Mouse (Mus musculus) CH12.LX (cell line): ENCODE measurements around the gene Zscan20. TPM values are rescaled to one million over a fixed set of nuclear protein-coding genes. Genes with fewer than 3 reads are reported as not detected.
A peak's percentile ranks its signal among the peaks of the same experiment; 100 is the strongest.

Source experiments
- DNase-seq: peaks from one replicate; pipeline ENCODE4 v3.0.0-alpha.2; 2013; ENCODE audit errors: extremely low read depth
- H3K27ac ChIP-seq: 2 replicates; pipeline ENCODE4 v1.5.1; 2012; ENCODE audit warnings: low read depth, mild to moderate bottlenecking, control low read depth, moderate library complexity; ENCODE audit not compliant: insufficient read depth
- H3K27me3 ChIP-seq: replicated peaks from 2 replicates; pipeline ENCODE3; 2012; ENCODE audit warnings: inconsistent platforms
- H3K36me3 ChIP-seq, 2 experiments: replicated peaks in 1 of 2; 2 replicates each; pipeline versions ENCODE3 to v1.6.1; 2012; ENCODE audit warnings: inconsistent platforms in 1 of 2, low read length in 1 of 2, mild to moderate bottlenecking in 1 of 2, mixed read lengths in 1 of 2, moderate library complexity in 1 of 2; ENCODE audit not compliant: control insufficient read depth in 1 of 2, insufficient read depth in 1 of 2
- H3K4me1 ChIP-seq, 2 experiments: 2 replicates each; pipeline ENCODE4 v1.6.1; 2012; ENCODE audit warnings: inconsistent platforms in 1 of 2, moderate library complexity in 1 of 2; ENCODE audit not compliant: insufficient read depth in 2 of 2, control insufficient read depth in 1 of 2
- H3K4me2 ChIP-seq: 2 replicates; pipeline ENCODE4 v1.6.1; 2012; ENCODE audit warnings: low read depth, mild to moderate bottlenecking, control low read depth; ENCODE audit not compliant: poor library complexity, insufficient read depth, severe bottlenecking
- H3K4me3 ChIP-seq, 3 experiments: fragments of 150-350 bp in 1 of 3; sonication (generic) in 1 of 3; replicated peaks in 1 of 3; 2 replicates each; pipeline versions ENCODE3 to v1.5.1; 2011 to 2012; ENCODE audit warnings: low read depth in 2 of 3, low read length in 2 of 3, mild to moderate bottlenecking in 2 of 3, moderate library complexity in 2 of 3, control low read depth in 1 of 3, improper control_type of control experiment in 1 of 3, inconsistent platforms in 1 of 3, mixed read lengths in 1 of 3; ENCODE audit not compliant: poor library complexity in 1 of 3
- H3K79me2 ChIP-seq: replicated peaks from 2 replicates; pipeline ENCODE4 v1.6.1; 2012; ENCODE audit warnings: mild to moderate bottlenecking, moderate library complexity; ENCODE audit not compliant: control insufficient read depth, poor library complexity, insufficient read depth, severe bottlenecking; ENCODE audit errors: extremely low read depth
- H3K9ac ChIP-seq: 2 replicates; pipeline ENCODE4 v1.6.1; 2012; ENCODE audit warnings: low read depth, mild to moderate bottlenecking, control low read depth, moderate library complexity; ENCODE audit not compliant: insufficient read depth
- H3K9me3 ChIP-seq: replicated peaks from 2 replicates; pipeline ENCODE3; 2012; ENCODE audit warnings: low read length, inconsistent platforms, mixed read lengths
- CHD2 ChIP-seq: IDR thresholded peaks from 2 replicates; pipeline ENCODE4 v1.6.1; 2011; ENCODE audit warnings: low read length, improper control_type of control experiment
- CTCF ChIP-seq, 2 experiments: IDR thresholded peaks in 1 of 2; conservative IDR thresholded peaks in 1 of 2; 2 replicates each; pipeline ENCODE4 v1.5.1; 2011 to 2012; ENCODE audit warnings: low read depth in 2 of 2, low read length in 2 of 2, improper control_type of control experiment in 1 of 2, inconsistent platforms in 1 of 2, mild to moderate bottlenecking in 1 of 2, moderate library complexity in 1 of 2
- ETS1 ChIP-seq: conservative IDR thresholded peaks from 2 replicates; pipeline ENCODE4 v1.6.1; 2012; ENCODE audit warnings: low read depth, mild to moderate bottlenecking, inconsistent platforms, low read length, improper control_type of control experiment, moderate library complexity
- MAFK ChIP-seq: IDR thresholded peaks from 2 replicates; pipeline ENCODE4 v1.6.1; 2011; ENCODE audit warnings: low read length, improper control_type of control experiment; ENCODE audit not compliant: insufficient replicate concordance
- MAX ChIP-seq: IDR thresholded peaks from 2 replicates; pipeline ENCODE4 v1.6.1; 2011; ENCODE audit warnings: low read length, improper control_type of control experiment
- MAZ ChIP-seq: IDR thresholded peaks from 2 replicates; pipeline ENCODE4 v1.6.1; 2012; ENCODE audit warnings: low read depth, mild to moderate bottlenecking, inconsistent platforms, low read length, improper control_type of control experiment, moderate library complexity
- MEF2A ChIP-seq: IDR thresholded peaks from 2 replicates; pipeline ENCODE4 v1.6.1; 2014; ENCODE audit warnings: low read depth, mild to moderate bottlenecking, inconsistent platforms, low read length, improper control_type of control experiment, borderline replicate concordance
- MXI1 ChIP-seq: IDR thresholded peaks from 2 replicates; pipeline ENCODE4 v1.6.1; 2011; ENCODE audit warnings: mild to moderate bottlenecking, low read depth, low read length, improper control_type of control experiment
- NELFE ChIP-seq: IDR thresholded peaks from 2 replicates; pipeline ENCODE4 v1.6.1; 2011; ENCODE audit warnings: low read depth, low read length, improper control_type of control experiment
- NRF1 ChIP-seq: IDR thresholded peaks from 2 replicates; pipeline ENCODE4 v1.6.1; 2014; ENCODE audit warnings: low read depth, mild to moderate bottlenecking, inconsistent platforms, low read length, improper control_type of control experiment, moderate library complexity
- POLR2A ChIP-seq: IDR thresholded peaks from 2 replicates; pipeline ENCODE4 v1.6.1; 2011; ENCODE audit warnings: low read depth, mild to moderate bottlenecking, improper control_type of control experiment, low read length
- RCOR1 ChIP-seq: conservative IDR thresholded peaks from 2 replicates; pipeline ENCODE4 v1.6.1; 2012; ENCODE audit warnings: low read depth, mild to moderate bottlenecking, inconsistent platforms, low read length, improper control_type of control experiment
- TBP ChIP-seq: conservative IDR thresholded peaks from 2 replicates; pipeline ENCODE4 v1.6.1; 2011; ENCODE audit warnings: low read depth, low read length, improper control_type of control experiment
- UBTF ChIP-seq: IDR thresholded peaks from 2 replicates; pipeline ENCODE4 v1.6.1; 2012; ENCODE audit warnings: low read depth, mild to moderate bottlenecking, inconsistent platforms, low read length, improper control_type of control experiment, moderate library complexity
- USF1 ChIP-seq: IDR thresholded peaks from 2 replicates; pipeline ENCODE4 v1.6.1; 2014; ENCODE audit warnings: low read depth, mild to moderate bottlenecking, inconsistent platforms, low read length, improper control_type of control experiment
- ZKSCAN1 ChIP-seq: IDR thresholded peaks from 2 replicates; pipeline ENCODE4 v1.6.1; 2012; ENCODE audit warnings: low read depth, inconsistent platforms, low read length, improper control_type of control experiment, borderline replicate concordance
- dilution Hi-C: fragments of 300-500 bp; cut with MboI; formaldehyde crosslinking; loops from 2 replicates; pipeline ENCODE4 v1.14.3; 2020; ENCODE audit warnings: low sequenced_read_pairs; ENCODE audit not compliant: extremely low pct_unique_long_range_greater_than_20kb, extremely low pct_ligation_motif_present
- in situ Hi-C: fragments of 300-500 bp; cut with MboI; formaldehyde crosslinking; loops from 3 replicates; pipeline ENCODE4 v1.14.3; 2019; ENCODE audit warnings: low sequenced_read_pairs, low pct_ligation_motif_present, low pct_unique_long_range_greater_than_20kb, mixed read lengths
- polyA plus RNA-seq: library from polyadenylated mRNA; unstranded; fragments of >175 nt; gene quantifications from 2 replicates; pipeline ENCODE4 v1.2.1, GENCODE M21; 2012; ENCODE audit warnings: low read depth; ENCODE audit not compliant: insufficient read length
- total RNA-seq, 2 experiments: library from RNA; depleted of rRNA; stranded (reverse); fragments of 300-350 nt in 1 of 2; fragments of >200 nt in 1 of 2; gene quantifications; 2 replicates each; pipeline ENCODE4 v1.2.3; 2012 to 2014

Gene Zscan20
- total and polyA plus RNA-seq, 3 experiments = 3.4 to 7.6 (median 4.2) TPM

DNA sequence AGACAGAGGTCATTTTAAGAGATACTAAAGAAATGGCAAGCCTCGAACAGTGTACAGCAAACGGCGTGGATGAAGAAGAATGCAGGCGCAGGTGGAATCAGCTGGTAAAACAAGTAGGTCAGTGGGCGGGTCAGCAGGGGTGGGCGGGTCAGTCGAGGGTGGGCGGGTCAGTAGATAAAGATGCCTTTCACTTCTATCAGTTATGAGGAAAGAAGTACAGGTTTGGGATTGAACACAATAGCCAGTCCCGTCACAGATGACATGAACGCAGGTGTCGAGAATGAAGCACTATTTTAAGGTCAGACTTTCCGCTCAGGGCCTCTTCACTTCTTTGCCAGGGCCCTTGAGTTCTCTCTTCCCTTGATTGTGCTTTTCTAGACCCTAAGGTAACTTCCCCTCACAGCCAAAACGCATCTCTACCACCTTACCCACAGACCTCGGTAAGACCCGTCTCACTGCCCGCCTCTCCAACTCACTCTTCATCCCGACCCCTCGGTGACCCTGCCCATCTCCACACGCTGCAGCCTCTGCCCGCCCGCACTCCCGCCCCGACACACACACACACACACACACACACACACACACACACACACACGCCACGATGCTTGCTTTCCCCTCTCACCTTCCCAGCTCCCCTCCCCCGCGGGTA, 498 bp downstream of the Zscan20 start:
- Histone ChIP-seq H3K36me3 (peaks cover 4 to 37% of the 10 kb centered on the region in 2 experiments), H3K4me3 (peak overlapping the region; percentile 65 to 92 (median 68)), H3K79me2 (no peaks in the 10 kb centered on the region; the same call in none of the 2 replicates), H3K9me3 (no peaks in the 10 kb centered on the region), H3K27me3 (no peaks in the 10 kb centered on the region), H3K4me2 (peak overlapping the region; percentile 89), H3K27ac (peak overlapping the region; percentile 34), H3K4me1 (peaks cover 4 to 35% of the 10 kb centered on the region in 2 experiments; a peak in 3 of 4 replicates), H3K9ac (peak overlapping the region; percentile 68)
- DNase-seq = no peak
- dilution Hi-C loops = no loop called here
- no peak for TF ChIP-seq MAX
- TF ChIP-seq MAZ = 0 out of 2 replicates have a peak, but pooled peaks have one; percentile 14
- TF ChIP-seq MXI1 = 0 out of 2 replicates have a peak, but pooled peaks have one; percentile 4
- in situ Hi-C loops = no loop called here

- no peak overlapping the region for H3K9ac ChIP-seq
- DNase-seq = no peak
- peaks cover 4 to 21% of the 10 kb centered on the region in 2 experiments; a peak in 3 of 4 replicates for H3K4me1 ChIP-seq
- TF ChIP-seq POLR2A = no peak
- TF ChIP-seq USF1 = no peak
- no peak for TF ChIP-seq NRF1
- no peak for TF ChIP-seq ZKSCAN1
- no peak for TF ChIP-seq ETS1
- TF ChIP-seq UBTF = no peak
- no peak for TF ChIP-seq CHD2
- TF ChIP-seq NELFE = no peak
- no peak for TF ChIP-seq TBP
- TF ChIP-seq MEF2A = no peak
- TF ChIP-seq RCOR1 = no peak
- no peak for TF ChIP-seq MAFK
- no peak for TF ChIP-seq CTCF (conservative IDR thresholded peaks at IDR 0.05 in 1 of 2, IDR thresholded peaks at IDR 0.05 in 1 of 2; ENCODE audit: low read depth in 2 of 2, low read length in 2 of 2)
- H3K4me3 ChIP-seq = no peak overlapping the region
- dilution Hi-C loops (no loop called here), in situ Hi-C loops (no loop called here)
- H3K27me3 ChIP-seq = no peaks in the 10 kb centered on the region
- no peaks in the 10 kb centered on the region for H3K9me3 ChIP-seq
- peaks cover 20 to 54% of the 10 kb centered on the region in 2 experiments for H3K36me3 ChIP-seq
- no peak overlapping the region for H3K4me2 ChIP-seq
- no peak overlapping the region for H3K27ac ChIP-seq
- no peaks in the 10 kb centered on the region; the same call in none of the 2 replicates for H3K79me2 ChIP-seq
Observed at GRCm38 (mm10) chr4:128607661-128608060, 2.2 kb downstream of the Zscan20 start.
